Mouse (Mus musculus) retina, embryonic 14.5 days (tissue): ENCODE measurements around the gene Csmd2.

Experiments used
- DNase-seq: peaks from one replicate; pipeline ENCODE4 v3.0.0-alpha.2; 2015; ENCODE audit warnings: low spot score

The Csmd2 gene

GRCm38 (mm10) chr4:128141161-128142101, 153.8 kb downstream of the Csmd2 start:
- DNase-seq = peak; percentile 32

GRCm38 (mm10) chr4:128142279-128142678, 154.6 kb downstream of the Csmd2 start:
- no peak for DNase-seq

- DNase-seq = no peak
These were observed 155.5 kb downstream of the Csmd2 start for GRCm38 (mm10) chr4:128143147-128143546.

- DNase-seq = no peak
These were observed 161.9 kb downstream of the Csmd2 start for GRCm38 (mm10) chr4:128149524-128149923.

GRCm38 (mm10) chr4:128152066-128152465, 164.4 kb downstream of the Csmd2 start:
- DNase-seq = no peak

GRCm38 (mm10) chr4:128153144-128153543, 165.5 kb downstream of the Csmd2 start:
- no peak for DNase-seq

GRCm38 (mm10) chr4:128155226-128155625, 167.6 kb downstream of the Csmd2 start:
- DNase-seq = no peak

GRCm38 (mm10) chr4:128160656-128161055, 173.0 kb downstream of the Csmd2 start:
- DNase-seq = no peak

GRCm38 (mm10) chr4:128170181-128170580, 182.5 kb downstream of the Csmd2 start:
- no peak for DNase-seq

GRCm38 (mm10) chr4:128171233-128171632, 183.6 kb downstream of the Csmd2 start:
- no peak for DNase-seq

- no peak for DNase-seq
These were observed 184.0 kb downstream of the Csmd2 start for GRCm38 (mm10) chr4:128171701-128172100.

- no peak for DNase-seq
These were observed 191.3 kb downstream of the Csmd2 start for GRCm38 (mm10) chr4:128178974-128179373.

GRCm38 (mm10) chr4:128179581-128179980, 191.9 kb downstream of the Csmd2 start:
- DNase-seq = no peak

GRCm38 (mm10) chr4:128184747-128185146, 197.1 kb downstream of the Csmd2 start:
- no peak for DNase-seq

- DNase-seq = no peak
These were observed 206.8 kb downstream of the Csmd2 start for GRCm38 (mm10) chr4:128194454-128194853.

GRCm38 (mm10) chr4:128217991-128218595, 230.4 kb downstream of the Csmd2 start:
- DNase-seq = no peak

- no peak for DNase-seq
These were observed 236.8 kb downstream of the Csmd2 start for GRCm38 (mm10) chr4:128224453-128224852.

GRCm38 (mm10) chr4:128227377-128228316, 240.0 kb downstream of the Csmd2 start:
- DNase-seq = peak; percentile 28

GRCm38 (mm10) chr4:128233458-128233857, 245.8 kb downstream of the Csmd2 start:
- no peak for DNase-seq

- DNase-seq = no peak
These were observed 251.5 kb downstream of the Csmd2 start for GRCm38 (mm10) chr4:128239113-128239512.

- peak; percentile 61 for DNase-seq
These were observed 253.6 kb downstream of the Csmd2 start for GRCm38 (mm10) chr4:128241075-128241853.
